Mouse (Mus musculus) MEL (cell line): ENCODE measurements around the gene H2-Q6. TPM values are rescaled to one million over a fixed set of nuclear protein-coding genes. Genes with fewer than 3 reads are reported as not detected.
"Not testable (repeated sequence)": the region's sequence is repeated elsewhere in the genome, so short reads cannot be mapped to it uniquely, and the experiment has no call there.

Source experiments
- DNase-seq: peaks from one replicate; pipeline ENCODE4 v3.0.0; 2011; ENCODE audit warnings: low read depth, low spot score
- H3K27ac ChIP-seq: 2 replicates; pipeline ENCODE4 v1.5.1; 2012; ENCODE audit warnings: low read depth, mild to moderate bottlenecking, control low read depth, low read length, moderate library complexity; ENCODE audit not compliant: control insufficient read depth
- H3K27me3 ChIP-seq, 2 experiments: fragments of 150-350 bp in 1 of 2; sonication (generic) in 1 of 2; 2 replicates each; pipeline ENCODE4 v1.6.1; 2012; ENCODE audit warnings: low read length in 2 of 2, mild to moderate bottlenecking in 2 of 2, improper control_type of control experiment in 1 of 2, moderate library complexity in 1 of 2; ENCODE audit not compliant: insufficient read depth in 2 of 2, control insufficient read depth in 1 of 2
- H3K36me3 ChIP-seq, 2 experiments: 2 replicates each; pipeline ENCODE4 v1.6.1; 2012 to 2014; ENCODE audit warnings: low read length in 2 of 2, improper control_type of control experiment in 1 of 2, inconsistent platforms in 1 of 2, mild to moderate bottlenecking in 1 of 2; ENCODE audit not compliant: insufficient read depth in 2 of 2, control insufficient read depth in 1 of 2
- H3K4me1 ChIP-seq, 2 experiments: fragments of 150-350 bp in 1 of 2; sonication (generic) in 1 of 2; 2 replicates each; pipeline ENCODE4 v1.6.1; 2012; ENCODE audit warnings: low read length in 2 of 2, improper control_type of control experiment in 1 of 2, mild to moderate bottlenecking in 1 of 2; ENCODE audit not compliant: insufficient read depth in 2 of 2, control insufficient read depth in 1 of 2
- H3K4me3 ChIP-seq, 2 experiments: fragments of 150-350 bp in 1 of 2; sonication (generic) in 1 of 2; 2 replicates each; pipeline ENCODE4 v1.5.1; 2012; ENCODE audit warnings: low read depth in 2 of 2, low read length in 2 of 2, mild to moderate bottlenecking in 2 of 2, moderate library complexity in 2 of 2, control low read depth in 1 of 2, improper control_type of control experiment in 1 of 2; ENCODE audit not compliant: control insufficient read depth in 1 of 2, insufficient read depth in 1 of 2
- H3K79me2 ChIP-seq: 2 replicates; pipeline ENCODE4 v1.6.1; 2012; ENCODE audit warnings: mild to moderate bottlenecking, low read length, moderate library complexity; ENCODE audit not compliant: control insufficient read depth, poor library complexity, insufficient read depth
- H3K9ac ChIP-seq: 2 replicates; pipeline ENCODE4 v1.6.1; 2012; ENCODE audit warnings: low read depth, mild to moderate bottlenecking, control low read depth, low read length, moderate library complexity; ENCODE audit not compliant: control insufficient read depth, poor library complexity, severe bottlenecking
- H3K9me3 ChIP-seq: fragments of 150-350 bp; sonication (generic); replicated peaks from 2 replicates; pipeline ENCODE4 v1.6.1; 2012; ENCODE audit warnings: mild to moderate bottlenecking, low read length, improper control_type of control experiment, moderate library complexity; ENCODE audit not compliant: insufficient read depth
- BHLHE40 ChIP-seq: IDR thresholded peaks from 2 replicates; pipeline ENCODE4 v1.6.1; 2012; ENCODE audit warnings: low read depth, mild to moderate bottlenecking, inconsistent platforms, low read length, improper control_type of control experiment, borderline replicate concordance
- CHD1 ChIP-seq: IDR thresholded peaks from 2 replicates; pipeline ENCODE4 v1.6.1; 2012; ENCODE audit warnings: low read depth, mild to moderate bottlenecking, inconsistent platforms, low read length, improper control_type of control experiment
- CHD2 ChIP-seq: IDR thresholded peaks from 2 replicates; pipeline ENCODE4 v1.6.1; 2011; ENCODE audit warnings: low read length, improper control_type of control experiment
- CTCF ChIP-seq, 3 experiments: IDR thresholded peaks in 2 of 3; conservative IDR thresholded peaks in 1 of 3; 2 replicates each; pipeline ENCODE4 v1.5.1; 2011 to 2012; ENCODE audit warnings: low read length in 3 of 3, low read depth in 2 of 3, mild to moderate bottlenecking in 2 of 3, improper control_type of control experiment in 1 of 3, inconsistent platforms in 1 of 3, mixed read lengths in 1 of 3, moderate library complexity in 1 of 3; ENCODE audit not compliant: control insufficient read depth in 1 of 3, insufficient read depth in 1 of 3, poor library complexity in 1 of 3, severe bottlenecking in 1 of 3
- E2F4 ChIP-seq: IDR thresholded peaks from 2 replicates; pipeline ENCODE4 v1.6.1; 2011; ENCODE audit warnings: low read depth, low read length, improper control_type of control experiment, borderline replicate concordance
- EP300 ChIP-seq, 2 experiments: IDR thresholded peaks; 2 replicates each; pipeline ENCODE4 v1.6.1; 2011; ENCODE audit warnings: improper control_type of control experiment in 2 of 2, low read length in 2 of 2, low read depth in 1 of 2, mild to moderate bottlenecking in 1 of 2
- ETS1 ChIP-seq: IDR thresholded peaks from 2 replicates; pipeline ENCODE4 v1.6.1; 2012; ENCODE audit warnings: low read depth, mild to moderate bottlenecking, inconsistent platforms, low read length, improper control_type of control experiment, moderate library complexity
- GATA1 ChIP-seq: IDR thresholded peaks from 2 replicates; pipeline ENCODE4 v1.6.1; 2011; ENCODE audit warnings: low read depth, low read length, improper control_type of control experiment
- HCFC1 ChIP-seq: IDR thresholded peaks from 2 replicates; pipeline ENCODE4 v1.6.1; 2012; ENCODE audit warnings: low read depth, mild to moderate bottlenecking, inconsistent platforms, low read length, improper control_type of control experiment, moderate library complexity
- JUND ChIP-seq: IDR thresholded peaks from 2 replicates; pipeline ENCODE4 v1.6.1; 2011; ENCODE audit warnings: low read depth, mild to moderate bottlenecking, improper control_type of control experiment, low read length
- KAT2A ChIP-seq: conservative IDR thresholded peaks from 2 replicates; pipeline ENCODE4 v1.6.1; 2012; ENCODE audit warnings: low read depth, low read length, improper control_type of control experiment, inconsistent platforms
- MAFK ChIP-seq: IDR thresholded peaks from 2 replicates; pipeline ENCODE4 v1.6.1; 2011; ENCODE audit warnings: low read depth, mild to moderate bottlenecking, low read length, improper control_type of control experiment, borderline replicate concordance
- MAX ChIP-seq: IDR thresholded peaks from 2 replicates; pipeline ENCODE4 v1.6.1; 2011; ENCODE audit warnings: low read length, improper control_type of control experiment
- MEF2A ChIP-seq: IDR thresholded peaks from 2 replicates; pipeline ENCODE4 v1.6.1; 2014; ENCODE audit warnings: low read depth, mild to moderate bottlenecking, inconsistent platforms, low read length, improper control_type of control experiment; ENCODE audit not compliant: poor library complexity, insufficient replicate concordance, severe bottlenecking; ENCODE audit errors: extremely low read depth
- MXI1 ChIP-seq: IDR thresholded peaks from 2 replicates; pipeline ENCODE4 v1.6.1; 2011; ENCODE audit warnings: mild to moderate bottlenecking, low read depth, low read length, improper control_type of control experiment
- NELFE ChIP-seq: IDR thresholded peaks from 2 replicates; pipeline ENCODE4 v1.6.1; 2011; ENCODE audit warnings: low read depth, low read length, improper control_type of control experiment
- NRF1 ChIP-seq: IDR thresholded peaks from 2 replicates; pipeline ENCODE4 v1.6.1; 2014; ENCODE audit warnings: low read depth, mild to moderate bottlenecking, inconsistent platforms, low read length, improper control_type of control experiment, moderate library complexity; ENCODE audit not compliant: poor library complexity, insufficient read depth, severe bottlenecking
- POLR2A ChIP-seq, 2 experiments: IDR thresholded peaks; 2 replicates each; pipeline ENCODE4 v1.6.1; 2011 to 2012; ENCODE audit warnings: low read length in 2 of 2, mild to moderate bottlenecking in 2 of 2, control low read depth in 1 of 2, improper control_type of control experiment in 1 of 2, low read depth in 1 of 2, moderate library complexity in 1 of 2; ENCODE audit not compliant: control insufficient read depth in 1 of 2, insufficient read depth in 1 of 2, poor library complexity in 1 of 2
- RAD21 ChIP-seq: IDR thresholded peaks from 2 replicates; pipeline ENCODE4 v1.6.1; 2011; ENCODE audit warnings: mild to moderate bottlenecking, low read depth, low read length, improper control_type of control experiment
- RCOR1 ChIP-seq: IDR thresholded peaks from 2 replicates; pipeline ENCODE4 v1.6.1; 2012; ENCODE audit warnings: low read depth, mild to moderate bottlenecking, inconsistent platforms, low read length, improper control_type of control experiment
- SIN3A ChIP-seq: IDR thresholded peaks from 2 replicates; pipeline ENCODE4 v1.6.1; 2012; ENCODE audit warnings: low read length, improper control_type of control experiment, inconsistent platforms
- SMC3 ChIP-seq: IDR thresholded peaks from 2 replicates; pipeline ENCODE4 v1.6.1; 2011; ENCODE audit warnings: low read depth, low read length, improper control_type of control experiment
- TAL1 ChIP-seq: IDR thresholded peaks from 2 replicates; pipeline ENCODE4 v1.6.1; 2012; ENCODE audit warnings: mild to moderate bottlenecking, inconsistent platforms, low read length, moderate library complexity, mixed read lengths
- TBP ChIP-seq: IDR thresholded peaks from 2 replicates; pipeline ENCODE4 v1.8.0; 2011; ENCODE audit warnings: low read depth, low read length, improper control_type of control experiment
- TCF12 ChIP-seq: IDR thresholded peaks from 2 replicates; pipeline ENCODE4 v1.6.1; 2014; ENCODE audit warnings: low read depth, mild to moderate bottlenecking, inconsistent platforms, low read length, improper control_type of control experiment, moderate library complexity
- UBTF ChIP-seq: IDR thresholded peaks from 2 replicates; pipeline ENCODE4 v1.6.1; 2012; ENCODE audit warnings: low read depth, mild to moderate bottlenecking, inconsistent platforms, low read length, improper control_type of control experiment, moderate library complexity, borderline replicate concordance; ENCODE audit not compliant: insufficient read depth
- USF1 ChIP-seq: IDR thresholded peaks from 2 replicates; pipeline ENCODE4 v1.6.1; 2014; ENCODE audit warnings: low read depth, mild to moderate bottlenecking, inconsistent platforms, low read length, improper control_type of control experiment, moderate library complexity
- ZC3H11A ChIP-seq: IDR thresholded peaks from 2 replicates; pipeline ENCODE4 v1.6.1; 2012; ENCODE audit warnings: low read depth, mild to moderate bottlenecking, inconsistent platforms, low read length, improper control_type of control experiment
- ZKSCAN1 ChIP-seq: IDR thresholded peaks from 2 replicates; pipeline ENCODE4 v1.6.1; 2012; ENCODE audit warnings: low read depth, mild to moderate bottlenecking, inconsistent platforms, low read length, improper control_type of control experiment, moderate library complexity
- ZNF384 ChIP-seq: IDR thresholded peaks from 2 replicates; pipeline ENCODE4 v1.6.1; 2012; ENCODE audit warnings: low read depth, mild to moderate bottlenecking, inconsistent platforms, low read length, improper control_type of control experiment
- polyA plus RNA-seq, 2 experiments: library from polyadenylated mRNA; stranded (reverse) in 1 of 2; unstranded in 1 of 2; fragments of >175 nt in 1 of 2; fragments of >200 nt in 1 of 2; gene quantifications; 2 replicates each; pipeline versions ENCODE4 v1.2.1 to v1.2.4; 2012; ENCODE audit warnings: low replicate concordance in 2 of 2, low read depth in 1 of 2; ENCODE audit not compliant: insufficient read length in 2 of 2, insufficient read depth in 1 of 2, missing spikeins in 1 of 2
- total RNA-seq: library from RNA; depleted of rRNA; stranded (reverse); fragments of 300-350 nt; gene quantifications from 2 replicates; pipeline ENCODE4 v1.2.3, GENCODE M21; 2012; rRNA removed

Gene H2-Q6
- total RNA-seq (1.4 and 1.8 TPM in 2 replicates), polyA plus RNA-seq (10 to 100 TPM in 1 of 2 experiments, not detected in 1; 11.7 TPM)

GRCm38 (mm10) chr17:35424624-35425416 lies at the start of gene H2-Q6:
H2-Q6 (plus strand) TSS chr17:35424850.
- H3K4me1 ChIP-seq, H3K27me3 ChIP-seq, H3K36me3 ChIP-seq, H3K27ac ChIP-seq, H3K9me3 ChIP-seq, H3K79me2 ChIP-seq: not testable (repeated sequence)
- TF ChIP-seq CHD2 (peak; percentile 27; the same call in 1 of the 2 replicates), MAX (0 out of 2 replicates have a peak, but pooled peaks have one; percentile 32)
- DNase-seq = peak; percentile 73
- Histone ChIP-seq H3K4me3 (peak within 1 kb of the TSS; percentile 59 to 71; a peak in 3 of 4 replicates), H3K9ac (peak within 1 kb of the TSS; percentile 55)

GRCm38 (mm10) chr17:35379369-35379728 lies 45.3 kb upstream of the H2-Q6 start, which contains the start of gene H2-Q4:
H2-Q4 (plus strand) TSS chr17:35379617.
- H3K4me1 ChIP-seq = no peaks in the 10 kb centered on the region
- H3K9ac ChIP-seq = peak within 1 kb of the TSS; percentile 86
- DNase-seq = peak; percentile 94
- H3K36me3 ChIP-seq = no peaks in the 10 kb centered on the region
- no peak within 1 kb of the TSS for H3K27ac ChIP-seq
- H3K9me3 ChIP-seq = no peaks in the 10 kb centered on the region
- H3K27me3 ChIP-seq = no peaks in the 10 kb centered on the region
- peaks cover 1% of the 10 kb centered on the region; the same call in 1 of the 2 replicates for H3K79me2 ChIP-seq
- peak within 1 kb of the TSS; percentile 81 to 96 for H3K4me3 ChIP-seq
- no peak for TF ChIP-seq RAD21
- TF ChIP-seq ZC3H11A = no peak
- TF ChIP-seq SMC3 = no peak
- no peak for TF ChIP-seq CHD1
- TF ChIP-seq HCFC1 = no peak
- TF ChIP-seq ETS1 = 0 out of 2 replicates have a peak, but pooled peaks have one; percentile 10
- TF ChIP-seq POLR2A (IDR thresholded peaks at IDR 0.05; ENCODE audit: control insufficient read depth in 1 of 2, insufficient read depth in 1 of 2, low read depth in 1 of 2, low read length in 2 of 2, poor library complexity in 1 of 2) = peak in 1 of 2 experiments; percentile 87; a peak in 3 of 4 replicates
- TF ChIP-seq E2F4 = no peak
- no peak for TF ChIP-seq UBTF
- TF ChIP-seq MEF2A = no peak
- TF ChIP-seq CTCF (IDR thresholded peaks at IDR 0.05 in 2 of 3, conservative IDR thresholded peaks at IDR 0.05 in 1 of 3; ENCODE audit: control insufficient read depth in 1 of 3, insufficient read depth in 1 of 3, low read depth in 2 of 3, low read length in 3 of 3, poor library complexity in 1 of 3, severe bottlenecking in 1 of 3) = no peak
- no peak for TF ChIP-seq BHLHE40
- TF ChIP-seq MAX = peak; percentile 9; the same call in 1 of the 2 replicates
- TF ChIP-seq NELFE = peak; percentile 89
- TF ChIP-seq EP300 (IDR thresholded peaks at IDR 0.05; ENCODE audit: low read depth in 1 of 2, low read length in 2 of 2) = no peak
- no peak for TF ChIP-seq GATA1
- no peak for TF ChIP-seq ZNF384
- TF ChIP-seq MAFK = no peak
- TF ChIP-seq JUND = no peak
- TF ChIP-seq TCF12 = peak; percentile 16; the same call in 1 of the 2 replicates
- no peak for TF ChIP-seq MXI1
- no peak for TF ChIP-seq TAL1
- no peak for TF ChIP-seq ZKSCAN1
- TF ChIP-seq SIN3A = peak; percentile 34; the same call in 1 of the 2 replicates
- TF ChIP-seq USF1 = peak; percentile 43; the same call in 1 of the 2 replicates
- peak; percentile 92 for TF ChIP-seq TBP
- TF ChIP-seq NRF1 = 0 out of 2 replicates have a peak, but pooled peaks have one; percentile 26
- no peak for TF ChIP-seq RCOR1
- TF ChIP-seq KAT2A = no peak
